Mouse (Mus musculus) heart, adult 2 months (tissue): Measurements from ENCODE around the gene Hist2h2ac. TPM values are rescaled to one million over a fixed set of nuclear protein-coding genes. Genes with fewer than 3 reads are reported as not detected.
"Not testable (repeated sequence)": the region's sequence is repeated elsewhere in the genome, so short reads cannot be mapped to it uniquely, and the experiment has no call there.

Source experiments
- DNase-seq, 2 experiments: peaks; one replicate each; pipeline ENCODE4 v3.0.0; 2021
- H3K27ac ChIP-seq: fragments of 200-600 bp; 2 replicates; pipeline ENCODE4 v1.8.1; 2022
- H3K27me3 ChIP-seq: fragments of 200-500 bp; 2 replicates; pipeline ENCODE4 v1.6.1; 2012; ENCODE audit warnings: mild to moderate bottlenecking, low read length, inconsistent platforms, mixed read lengths; ENCODE audit not compliant: control insufficient read depth, insufficient read depth
- H3K36me3 ChIP-seq: fragments of 200-500 bp; 2 replicates; pipeline ENCODE4 v1.6.1; 2012; ENCODE audit warnings: low read length, inconsistent platforms; ENCODE audit not compliant: control insufficient read depth, insufficient read depth
- H3K4me1 ChIP-seq: fragments of 200-500 bp; 2 replicates; pipeline ENCODE4 v1.6.1; 2011; ENCODE audit warnings: low read length; ENCODE audit not compliant: control insufficient read depth, insufficient read depth
- H3K4me3 ChIP-seq: fragments of 200-600 bp; 2 replicates; pipeline ENCODE4 v1.8.1; 2022
- H3K79me2 ChIP-seq: fragments of 200-500 bp; replicated peaks from 2 replicates; pipeline ENCODE4 v1.6.1; 2012; ENCODE audit warnings: mild to moderate bottlenecking, inconsistent platforms, low read length, moderate library complexity, mixed read lengths; ENCODE audit not compliant: control insufficient read depth, insufficient read depth
- H3K9ac ChIP-seq: fragments of 200-500 bp; 2 replicates; pipeline ENCODE4 v1.6.1; 2012; ENCODE audit warnings: low read depth, mild to moderate bottlenecking, control low read depth, inconsistent platforms, low read length, mixed read lengths
- CTCF ChIP-seq: fragments of 200-600 bp; IDR thresholded peaks from 2 replicates; pipeline ENCODE4 v1.8.1; 2022; ENCODE audit warnings: antibody characterized with exemption, mild to moderate bottlenecking, moderate library complexity
- EP300 ChIP-seq: fragments of 200-500 bp; IDR thresholded peaks from 2 replicates; pipeline ENCODE4 v1.6.1; 2011; ENCODE audit warnings: low read depth, low read length, control low read depth; ENCODE audit not compliant: insufficient read depth
- POLR2A ChIP-seq: fragments of 200-500 bp; IDR thresholded peaks from 2 replicates; pipeline ENCODE4 v1.6.1; 2011; ENCODE audit warnings: mild to moderate bottlenecking, low read depth, low read length, control low read depth; ENCODE audit not compliant: insufficient read depth
- WGBS: fragments of 180-500 bp; shearing (Covaris S2); methylation state at CpG from one replicate; pipeline ENCODE4 v1.1.7; 2018; 5-methylcytosine and 5-hydroxymethylcytosine counted together
- intact Hi-C: fragments of 180-260 bp; cut with DNase I; formaldehyde crosslinking; loops from one replicate; pipeline ENCODE4 v1.15.1; 2025
- polyA plus RNA-seq: library from polyadenylated mRNA; depleted of rRNA; stranded (reverse); fragments of >200 nt; gene quantifications from 2 replicates; pipeline ENCODE4 v1.2.3, GENCODE M21; 2012
- total RNA-seq, 2 experiments: library from RNA; stranded (reverse); gene quantifications; 2 replicates each; pipeline ENCODE4 v1.2.3; 2021

The Hist2h2ac gene
- total and polyA plus RNA-seq, 3 experiments, result 1.3 to 26.3 (median 18.1) TPM

GRCm38 (mm10) chr3:96250890-96251289 lies 30.2 kb upstream of the Hist2h2ac start:
- Histone ChIP-seq H3K79me2 (no peaks in the 10 kb centered on the region), H3K9ac (no peak overlapping the region), H3K27ac (no peak overlapping the region), H3K4me1 (no peaks in the 10 kb centered on the region), H3K36me3 (peaks cover 2% of the 10 kb centered on the region; the same call in 1 of the 2 replicates), H3K4me3 (no peak overlapping the region), H3K27me3 (no peaks in the 10 kb centered on the region)
- no peak for DNase-seq
- TF ChIP-seq EP300 (no peak), POLR2A (no peak), CTCF (no peak)
- WGBS, result 71% methylated on average over 3 of the region's 3 CpGs
- intact Hi-C loops, result no loop called here

GRCm38 (mm10) chr3:96249034-96249345 lies 28.3 kb upstream of the Hist2h2ac start:
- intact Hi-C loops, result loop anchor here (1.0 kb wide), 1 partner anchor 10 kb away; no protein-coding TSS in a partner anchor
- no peaks in the 10 kb centered on the region for H3K27me3 ChIP-seq
- TF ChIP-seq EP300 (no peak), CTCF (no peak), POLR2A (no peak)
- no peak overlapping the region for H3K9ac ChIP-seq
- DNase-seq, result no peak
- no peak overlapping the region for H3K27ac ChIP-seq
- peaks cover 3% of the 10 kb centered on the region for H3K4me1 ChIP-seq
- H3K79me2 ChIP-seq, result no peaks in the 10 kb centered on the region
- no peak overlapping the region for H3K4me3 ChIP-seq
- H3K36me3 ChIP-seq, result peaks cover 2% of the 10 kb centered on the region; the same call in 1 of the 2 replicates
- WGBS, result 63% methylated on average over 4 of the region's 4 CpGs

- TF ChIP-seq CTCF (no peak), EP300 (no peak), POLR2A (no peak)
- Histone ChIP-seq H3K36me3 (peaks cover 7% of the 10 kb centered on the region), H3K4me3 (no peak overlapping the region), H3K9ac (no peak overlapping the region), H3K27me3 (no peaks in the 10 kb centered on the region), H3K79me2 (no peaks in the 10 kb centered on the region), H3K27ac (no peak overlapping the region), H3K4me1 (peaks cover 5% of the 10 kb centered on the region)
- DNase-seq, result no peak
- 58% methylated on average over 6 of the region's 6 CpGs for WGBS
- intact Hi-C loops, result loop anchor here (1.0 kb wide), 1 partner anchor 11 kb away; no protein-coding TSS in a partner anchor
These were observed 27.7 kb upstream of the Hist2h2ac start for GRCm38 (mm10) chr3:96248141-96249033.

- no peak overlapping the region for H3K27ac ChIP-seq
- intact Hi-C loops, result no loop called here
- TF ChIP-seq CTCF (no peak), EP300 (no peak), POLR2A (no peak)
- H3K4me3 ChIP-seq, result no peak overlapping the region
- no peaks in the 10 kb centered on the region for H3K79me2 ChIP-seq
- H3K27me3 ChIP-seq, result no peaks in the 10 kb centered on the region
- H3K36me3 ChIP-seq, result peaks cover 8% of the 10 kb centered on the region
- H3K4me1 ChIP-seq, result peaks cover 5% of the 10 kb centered on the region
- no peak overlapping the region for H3K9ac ChIP-seq
- WGBS, result 45% methylated on average over 11 of the region's 11 CpGs
- DNase-seq, result no peak
These were observed 26.9 kb upstream of the Hist2h2ac start for GRCm38 (mm10) chr3:96247356-96248140.

- H3K27me3 ChIP-seq, H3K79me2 ChIP-seq, H3K4me1 ChIP-seq, intact Hi-C loops, H3K36me3 ChIP-seq, H3K27ac ChIP-seq: not testable (repeated sequence)
- peak in 1 of 2 experiments; percentile 25 for DNase-seq
- 0% methylated on average over 5 of the region's 47 CpGs for WGBS
- Histone ChIP-seq H3K9ac (peak within 1 kb of the TSS; percentile 78), H3K4me3 (peak within 1 kb of the TSS; percentile 30; the same call in 1 of the 2 replicates)
These were observed 25.8 kb upstream of the Hist2h2ac start, which contains the start of gene Hist2h3c1 for GRCm38 (mm10) chr3:96246427-96246856. TSS of gene Hist2h3c1 (plus strand) at chr3:96246685.

DNA sequence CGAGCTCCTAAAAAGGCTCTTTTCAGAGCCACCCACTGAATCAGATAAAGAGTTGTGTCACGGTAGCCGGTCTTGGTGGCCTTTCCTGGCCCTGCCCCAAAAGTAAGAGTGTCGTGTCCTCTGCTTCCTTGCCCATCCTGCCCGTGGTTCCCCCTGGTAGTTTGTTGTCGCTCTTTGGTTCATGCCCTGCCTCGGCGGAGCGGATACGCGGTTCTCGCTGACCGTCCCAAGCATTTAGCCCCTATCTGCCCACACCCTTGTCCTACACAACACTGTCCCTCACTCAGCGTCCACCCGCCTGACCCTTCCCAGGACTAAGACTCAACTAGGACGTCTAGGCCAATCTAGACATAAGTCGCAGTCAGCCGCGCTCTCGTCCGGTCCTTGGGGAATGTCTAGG lies 25.3 kb upstream of the Hist2h2ac start:
- intact Hi-C loops, H3K27ac ChIP-seq, H3K36me3 ChIP-seq, H3K4me1 ChIP-seq, DNase-seq, H3K27me3 ChIP-seq, H3K79me2 ChIP-seq: not testable (repeated sequence)
- under 1% methylated on average over 10 of the region's 21 CpGs for WGBS
- Histone ChIP-seq H3K9ac (peak overlapping the region; percentile 78), H3K4me3 (peak overlapping the region; percentile 30; the same call in 1 of the 2 replicates)
